Mouse (Mus musculus): ENCODE data around the gene Olfr1179. TPM values are rescaled to one million over a fixed set of nuclear protein-coding genes. Genes with fewer than 3 reads are reported as not detected.

The Olfr1179 gene
- not detected in 2 replicates for polyA plus RNA-seq (2015; fragmentation: Nextera tagmentation; extraction: Ambion mirVana)

GRCm38 (mm10) chr2:88406353-88406752, at the start of gene Olfr1179:
TSS of gene Olfr1179 (minus strand) at chr2:88406453.

GRCm38 (mm10) chr2:88454567-88454966, 48.3 kb upstream of the Olfr1179 start, which contains the start of gene Olfr1183:
TSS of gene Olfr1183 (plus strand) at chr2:88454867.

GRCm38 (mm10) chr2:88449031-88449430, 42.8 kb upstream of the Olfr1179 start, which contains the start of gene Gm13757:
TSS of gene Gm13757 (minus strand) at chr2:88449131.

GRCm38 (mm10) chr2:88426071-88426470, 19.8 kb upstream of the Olfr1179 start, which contains the start of gene Olfr1181:
TSS of gene Olfr1181 (minus strand) at chr2:88426171.

GRCm38 (mm10) chr2:88419051-88419450, 12.8 kb upstream of the Olfr1179 start, which contains the start of gene Olfr1180:
TSS of gene Olfr1180 (minus strand) at chr2:88419151.

GRCm38 (mm10) chr2:88386762-88387161, 19.5 kb downstream of the Olfr1179 start, which contains the start of gene Olfr1178:
TSS of gene Olfr1178 (plus strand) at chr2:88387062.

Other genes with a start within 250 kb of the Olfr1179 start
- not detected in 2 replicates for gene Olfr1168, start 224.6 kb downstream of the Olfr1179 start, polyA plus RNA-seq (2015; fragmentation: Nextera tagmentation; extraction: Ambion mirVana)
- gene Olfr1170, start 178.1 kb downstream of the Olfr1179 start, polyA plus RNA-seq (2015; fragmentation: Nextera tagmentation; extraction: Ambion mirVana): not detected in 2 replicates
- gene Olfr1173, start 126.6 kb downstream of the Olfr1179 start, polyA plus RNA-seq (2015; fragmentation: Nextera tagmentation; extraction: Ambion mirVana): not detected in 2 replicates
- not detected in 2 replicates for gene Olfr1174-ps, start 91.3 kb downstream of the Olfr1179 start, polyA plus RNA-seq (2015; fragmentation: Nextera tagmentation; extraction: Ambion mirVana)
- not detected in 2 replicates for gene Olfr1175-ps, start 79.2 kb downstream of the Olfr1179 start, polyA plus RNA-seq (2015; fragmentation: Nextera tagmentation; extraction: Ambion mirVana)
- gene Olfr1176, start 69.7 kb downstream of the Olfr1179 start, polyA plus RNA-seq (2015; fragmentation: Nextera tagmentation; extraction: Ambion mirVana): not detected in 2 replicates
- not detected in 2 replicates for gene Olfr1177-ps, start 60.0 kb downstream of the Olfr1179 start, polyA plus RNA-seq (2015; fragmentation: Nextera tagmentation; extraction: Ambion mirVana)
- not detected in 2 replicates for gene Olfr1178, start 19.4 kb downstream of the Olfr1179 start, polyA plus RNA-seq (2015; fragmentation: Nextera tagmentation; extraction: Ambion mirVana)
- not detected in 2 replicates for gene Olfr1180, start 12.7 kb upstream of the Olfr1179 start, polyA plus RNA-seq (2015; fragmentation: Nextera tagmentation; extraction: Ambion mirVana)
- not detected in 2 replicates for gene Olfr1181, start 19.7 kb upstream of the Olfr1179 start, polyA plus RNA-seq (2015; fragmentation: Nextera tagmentation; extraction: Ambion mirVana)
- not detected in 2 replicates for gene Gm13757, start 42.7 kb upstream of the Olfr1179 start, polyA plus RNA-seq (2015; fragmentation: Nextera tagmentation; extraction: Ambion mirVana)
- gene Olfr1183, start 48.4 kb upstream of the Olfr1179 start, polyA plus RNA-seq (2015; fragmentation: Nextera tagmentation; extraction: Ambion mirVana): not detected in 2 replicates
- gene Olfr1184, start 77.1 kb upstream of the Olfr1179 start, polyA plus RNA-seq (2015; fragmentation: Nextera tagmentation; extraction: Ambion mirVana): not detected in 2 replicates
- gene Olfr1185-ps1, start 86.9 kb upstream of the Olfr1179 start, polyA plus RNA-seq (2015; fragmentation: Nextera tagmentation; extraction: Ambion mirVana): not detected in 2 replicates
- not detected in 2 replicates for gene Olfr1186, start 112.1 kb upstream of the Olfr1179 start, polyA plus RNA-seq (2015; fragmentation: Nextera tagmentation; extraction: Ambion mirVana)
- gene Olfr1188, start 150.5 kb upstream of the Olfr1179 start, polyA plus RNA-seq (2015; fragmentation: Nextera tagmentation; extraction: Ambion mirVana): not detected in 2 replicates
- not detected in 2 replicates for gene Olfr1189, start 180.0 kb upstream of the Olfr1179 start, polyA plus RNA-seq (2015; fragmentation: Nextera tagmentation; extraction: Ambion mirVana)
- gene Olfr1191-ps1, start 234.1 kb upstream of the Olfr1179 start, polyA plus RNA-seq (2015; fragmentation: Nextera tagmentation; extraction: Ambion mirVana): not detected in 2 replicates
- gene Olfr1192-ps1, start 242.1 kb upstream of the Olfr1179 start, polyA plus RNA-seq (2015; fragmentation: Nextera tagmentation; extraction: Ambion mirVana): not detected in 2 replicates